Mouse (Mus musculus) forebrain, embryonic 10.5 days (tissue): ENCODE measurements around the gene Gtse1. TPM values are rescaled to one million over a fixed set of nuclear protein-coding genes. Genes with fewer than 3 reads are reported as not detected.

ENCODE experiments used
- DNase-seq: peaks from one replicate; pipeline ENCODE4 v3.0.0-alpha.2; 2017; ENCODE audit warnings: low spot score; ENCODE audit errors: extremely low spot score
- H3K27ac ChIP-seq: fragments of 300-500 bp; sonication (generic); 2 replicates; pipeline ENCODE4 v1.5.1; 2016; ENCODE audit warnings: mild to moderate bottlenecking
- H3K27me3 ChIP-seq: fragments of 300-500 bp; sonication (generic); 2 replicates; pipeline ENCODE4 v1.6.1; 2016; ENCODE audit warnings: mild to moderate bottlenecking; ENCODE audit not compliant: poor library complexity, severe bottlenecking
- H3K36me3 ChIP-seq: fragments of 300-500 bp; sonication (generic); replicated peaks from 2 replicates; pipeline ENCODE4 v1.6.1; 2016; ENCODE audit warnings: mild to moderate bottlenecking, moderate library complexity
- H3K4me1 ChIP-seq: fragments of 300-500 bp; sonication (generic); 2 replicates; pipeline ENCODE4 v1.6.1; 2016
- H3K4me3 ChIP-seq: fragments of 300-500 bp; sonication (generic); 2 replicates; pipeline ENCODE4 v1.5.1; 2016; ENCODE audit warnings: mild to moderate bottlenecking, moderate library complexity
- H3K9me3 ChIP-seq: fragments of 300-500 bp; sonication (generic); 2 replicates; pipeline ENCODE4 v1.6.1; 2016; ENCODE audit warnings: mild to moderate bottlenecking, moderate library complexity
- WGBS: fragments of 180-500 bp; shearing (Covaris S2); methylation state at CpG from one replicate; pipeline ENCODE4 v1.1.7; 2016; 5-methylcytosine and 5-hydroxymethylcytosine counted together
- polyA plus RNA-seq: library from polyadenylated mRNA; unstranded; fragments of >200 nt; fragmentation: Nextera tagmentation; extraction: Ambion mirVana; gene quantifications from 2 replicates; pipeline ENCODE4 v1.2.1, GENCODE M21; 2016

Gtse1 gene
- polyA plus RNA-seq, 1 experiment from 2014 or later = 63.1 TPM

DNA sequence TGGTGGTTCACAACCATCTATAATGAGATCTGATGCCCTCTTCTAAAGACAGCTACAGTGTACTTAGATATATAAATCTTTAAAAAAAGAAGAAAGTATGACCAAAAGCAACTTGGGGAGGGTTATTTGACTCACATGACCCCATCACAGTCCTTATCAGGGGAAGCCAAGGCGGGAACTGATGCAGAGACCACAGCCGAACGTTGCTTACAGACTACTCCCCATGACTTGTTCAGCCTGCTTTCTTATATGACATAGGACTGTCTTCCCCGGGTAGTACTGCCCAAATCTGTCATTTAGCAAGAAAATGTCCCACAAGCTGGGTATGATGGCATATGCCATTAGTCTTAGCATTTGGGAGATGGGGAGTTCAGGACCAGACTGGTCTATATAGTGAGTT, 29.7 kb downstream of the Gtse1 start:
- 89% methylated on average over 4 of the region's 4 CpGs for WGBS
- H3K27me3 ChIP-seq = no peaks in the 10 kb centered on the region
- DNase-seq = no peak
- no peaks in the 10 kb centered on the region for H3K4me1 ChIP-seq
- no peak overlapping the region for H3K4me3 ChIP-seq
- H3K9me3 ChIP-seq = no peaks in the 10 kb centered on the region
- H3K36me3 ChIP-seq = peaks cover 79% of the 10 kb centered on the region
- H3K27ac ChIP-seq = no peak overlapping the region

DNA sequence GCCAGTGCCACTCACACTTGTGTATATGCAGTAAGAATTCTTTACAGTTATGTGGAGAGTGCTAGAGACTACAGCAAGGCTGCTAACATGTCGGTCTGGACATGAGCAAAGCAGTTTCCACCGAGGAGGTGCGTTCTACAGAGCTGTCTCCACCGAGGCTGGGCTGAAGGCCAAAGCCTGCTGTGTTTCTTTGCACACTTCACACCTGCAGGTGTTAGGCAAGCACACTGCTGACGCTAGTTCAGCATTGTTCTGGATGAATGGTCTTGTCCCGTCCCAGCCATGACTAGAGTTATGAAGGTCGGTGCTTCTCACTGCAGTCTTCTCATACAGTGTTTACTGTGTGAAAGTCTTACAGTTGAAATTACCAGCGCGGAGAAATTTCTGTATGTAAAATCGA, 32.4 kb downstream of the Gtse1 start:
- DNase-seq = no peak
- WGBS = 92% methylated on average over 10 of the region's 10 CpGs
- no peaks in the 10 kb centered on the region for H3K27me3 ChIP-seq
- no peaks in the 10 kb centered on the region for H3K9me3 ChIP-seq
- H3K4me1 ChIP-seq = no peaks in the 10 kb centered on the region
- peaks cover 80% of the 10 kb centered on the region for H3K36me3 ChIP-seq
- no peak overlapping the region for H3K4me3 ChIP-seq
- no peak overlapping the region for H3K27ac ChIP-seq

DNA sequence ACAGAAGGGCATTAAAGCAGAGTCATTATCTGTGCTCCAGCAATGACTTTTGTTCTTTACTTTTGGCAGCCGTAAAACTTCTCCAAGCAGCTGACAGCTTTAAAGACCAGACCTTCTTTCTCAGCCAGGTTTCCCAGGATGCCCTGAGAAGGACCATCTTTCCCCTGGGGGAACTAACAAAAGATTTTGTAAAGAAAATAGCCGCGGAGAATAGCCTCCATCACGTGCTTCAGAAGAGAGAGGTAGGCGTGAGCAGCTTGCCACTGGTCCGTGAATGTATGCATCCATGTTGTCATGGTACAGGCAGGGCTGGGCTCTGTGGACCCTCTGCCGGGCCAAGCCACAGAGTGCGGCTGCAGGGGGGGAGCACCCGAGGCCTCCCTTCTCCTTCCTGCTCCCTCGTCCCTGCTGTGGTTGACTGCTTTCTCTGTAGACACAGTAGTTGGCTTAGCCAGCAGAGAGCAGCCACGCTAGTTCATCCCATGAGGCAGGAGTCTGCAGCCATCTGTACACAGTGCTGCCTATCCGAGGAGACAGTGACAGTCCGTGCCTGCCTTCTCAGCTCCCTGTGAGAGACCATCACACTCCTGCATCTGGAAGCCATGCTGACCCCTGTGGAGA, 33.1 kb downstream of the Gtse1 start:
- peaks cover 86% of the 10 kb centered on the region for H3K36me3 ChIP-seq
- H3K4me3 ChIP-seq = no peak overlapping the region
- no peak for DNase-seq
- 86% methylated on average over 13 of the region's 13 CpGs for WGBS
- H3K27ac ChIP-seq = no peak overlapping the region
- no peaks in the 10 kb centered on the region for H3K4me1 ChIP-seq
- no peaks in the 10 kb centered on the region for H3K9me3 ChIP-seq
- H3K27me3 ChIP-seq = no peaks in the 10 kb centered on the region

DNA sequence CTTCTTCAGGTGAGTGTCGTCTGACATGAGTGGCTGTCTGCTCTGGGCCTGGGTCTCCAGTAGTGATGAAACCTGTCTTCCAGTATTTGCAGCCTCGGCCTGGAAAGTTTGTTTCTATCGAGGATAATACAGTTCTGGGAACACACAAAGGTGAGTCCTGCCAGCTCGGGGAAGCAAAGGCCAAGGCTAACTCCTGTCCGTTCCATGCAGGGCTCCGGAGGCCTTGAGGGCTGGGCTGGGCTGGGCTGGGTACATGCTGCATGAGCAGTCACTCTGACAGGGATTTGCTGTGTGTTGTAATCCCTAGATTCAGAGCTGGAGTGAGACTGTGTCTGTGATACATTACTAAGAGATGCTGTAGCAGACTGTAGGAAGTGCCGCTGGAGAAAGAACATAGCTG, 34.3 kb downstream of the Gtse1 start:
- Histone ChIP-seq H3K36me3 (peaks cover 90% of the 10 kb centered on the region), H3K27me3 (no peaks in the 10 kb centered on the region), H3K4me3 (no peak overlapping the region), H3K27ac (no peak overlapping the region), H3K9me3 (no peaks in the 10 kb centered on the region), H3K4me1 (no peaks in the 10 kb centered on the region)
- 91% methylated on average over 7 of the region's 7 CpGs for WGBS
- DNase-seq = no peak

DNA sequence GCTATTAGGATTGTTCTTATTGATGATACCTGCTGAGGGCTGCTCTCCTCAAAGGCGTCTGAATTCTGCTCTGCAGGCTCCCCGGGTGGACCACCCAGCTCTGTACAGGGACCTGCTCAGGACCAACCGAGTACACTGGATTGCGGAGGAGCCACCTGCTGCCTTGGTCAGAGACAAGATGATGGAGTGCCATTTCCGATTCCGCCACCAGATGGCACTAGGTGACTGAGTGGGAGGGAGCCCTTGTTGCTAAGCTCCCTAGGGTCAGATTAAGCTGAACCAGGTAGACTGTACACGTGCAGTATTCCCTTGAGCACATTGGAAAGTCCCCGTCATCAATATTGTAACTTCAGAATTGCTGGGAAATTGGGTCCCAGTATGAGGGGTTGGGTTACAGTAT, 36.7 kb downstream of the Gtse1 start:
- Histone ChIP-seq H3K36me3 (peaks cover 99% of the 10 kb centered on the region), H3K9me3 (no peaks in the 10 kb centered on the region), H3K27ac (no peak overlapping the region), H3K4me3 (no peak overlapping the region), H3K27me3 (no peaks in the 10 kb centered on the region), H3K4me1 (peaks cover 10% of the 10 kb centered on the region)
- WGBS = 16% methylated on average over 8 of the region's 8 CpGs
- peak; percentile 81 for DNase-seq

DNA sequence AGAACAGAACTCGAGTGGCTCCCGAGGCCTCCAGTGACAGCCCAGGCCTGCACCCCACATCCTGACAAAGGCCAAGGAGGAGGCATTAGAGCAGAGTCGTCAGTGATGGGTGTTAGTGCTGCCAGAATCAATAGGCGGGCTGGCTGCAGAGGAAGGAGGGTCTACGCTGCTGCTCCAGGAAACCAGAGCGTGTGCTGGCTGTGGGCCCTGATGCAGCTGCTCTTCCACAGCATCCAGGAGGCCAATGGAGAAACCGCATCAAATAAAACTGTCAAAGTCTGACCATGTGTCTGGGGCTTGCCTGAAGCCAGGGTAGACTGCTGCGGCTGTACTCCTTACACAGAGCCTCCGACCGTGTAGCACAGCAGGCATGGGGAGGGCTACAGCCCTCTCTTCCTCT, 37.6 kb downstream of the Gtse1 start:
- WGBS = 92% methylated on average over 10 of the region's 10 CpGs
- H3K27me3 ChIP-seq = no peaks in the 10 kb centered on the region
- H3K36me3 ChIP-seq = peaks cover 99% of the 10 kb centered on the region
- no peaks in the 10 kb centered on the region for H3K9me3 ChIP-seq
- no peak for DNase-seq
- H3K4me1 ChIP-seq = peaks cover 10% of the 10 kb centered on the region
- no peak overlapping the region for H3K4me3 ChIP-seq
- no peak overlapping the region for H3K27ac ChIP-seq

DNA sequence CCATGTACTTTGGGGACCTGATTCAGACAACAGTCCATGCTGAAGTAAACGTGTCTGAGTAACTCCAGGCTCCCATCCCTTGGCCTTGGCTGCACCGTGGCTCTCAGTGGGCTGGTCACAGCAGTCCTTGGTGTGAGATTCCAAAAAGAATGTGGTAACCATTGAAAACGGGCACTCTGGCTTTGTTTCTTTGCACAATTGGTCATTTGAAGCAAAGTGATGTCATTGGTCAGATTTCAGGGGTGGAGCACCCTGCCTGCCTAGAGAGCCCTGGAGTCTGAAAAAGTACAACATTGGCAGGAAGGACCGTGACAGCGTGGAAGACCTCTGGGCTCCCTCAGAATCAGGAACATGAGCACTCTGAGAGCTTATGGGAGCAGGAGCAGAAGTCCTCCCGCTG, 39.9 kb downstream of the Gtse1 start:
- no peaks in the 10 kb centered on the region for H3K27me3 ChIP-seq
- H3K4me3 ChIP-seq = no peak overlapping the region
- peaks cover 96% of the 10 kb centered on the region for H3K36me3 ChIP-seq
- DNase-seq = no peak
- H3K27ac ChIP-seq = 0 out of 2 replicates have a peak overlapping the region, but pooled peaks have one; percentile 53
- H3K4me1 ChIP-seq = peaks cover 10% of the 10 kb centered on the region
- H3K9me3 ChIP-seq = no peaks in the 10 kb centered on the region
- 59% methylated on average over 6 of the region's 6 CpGs for WGBS

DNA sequence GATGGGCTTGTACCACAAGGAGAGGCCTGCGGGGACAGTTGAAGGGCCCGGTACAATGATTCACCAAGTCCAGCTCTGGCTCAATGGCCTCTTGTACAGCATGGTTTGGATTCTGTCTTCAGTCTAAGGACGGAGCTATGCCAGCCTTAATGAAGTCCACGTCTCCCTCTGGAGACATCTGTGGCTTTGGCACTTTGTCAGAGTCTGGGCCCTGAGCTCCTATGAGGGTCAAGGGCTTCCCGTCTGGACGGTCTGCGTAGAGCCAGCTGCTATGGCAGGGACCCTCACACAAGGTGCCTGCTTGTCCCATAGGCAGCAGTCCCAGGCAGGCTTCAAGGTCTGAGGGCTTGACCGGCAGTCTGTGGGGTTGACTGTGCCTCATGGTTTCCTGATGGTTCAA, 40.8 kb downstream of the Gtse1 start:
- no peak overlapping the region for H3K27ac ChIP-seq
- H3K4me3 ChIP-seq = no peak overlapping the region
- peaks cover 10% of the 10 kb centered on the region for H3K4me1 ChIP-seq
- H3K9me3 ChIP-seq = no peaks in the 10 kb centered on the region
- no peaks in the 10 kb centered on the region for H3K27me3 ChIP-seq
- no peak for DNase-seq
- H3K36me3 ChIP-seq = peaks cover 92% of the 10 kb centered on the region
- 93% methylated on average over 8 of the region's 8 CpGs for WGBS

DNA sequence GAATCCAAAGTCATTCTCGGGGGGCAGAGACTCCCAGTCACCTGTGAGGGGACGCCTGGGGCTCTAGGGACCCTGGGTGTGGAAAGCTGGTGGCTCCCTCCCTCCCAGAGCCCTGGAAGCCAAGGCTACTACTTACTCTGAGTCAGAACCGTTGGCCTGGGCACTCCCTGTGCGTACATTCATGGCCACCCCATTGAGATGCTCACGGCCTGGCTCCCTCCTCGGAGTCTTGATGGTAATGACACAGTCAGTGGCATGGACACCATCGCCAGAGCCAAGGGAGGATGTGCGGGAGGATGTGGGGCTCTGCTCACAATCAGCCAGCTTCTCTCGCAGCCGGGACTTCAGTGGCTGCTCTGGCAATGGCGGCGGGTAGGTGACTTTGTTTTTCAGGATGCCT, 41.3 kb downstream of the Gtse1 start:
- no peak for DNase-seq
- Histone ChIP-seq H3K36me3 (peaks cover 90% of the 10 kb centered on the region), H3K9me3 (no peaks in the 10 kb centered on the region), H3K27ac (no peak overlapping the region), H3K4me3 (no peak overlapping the region), H3K4me1 (peaks cover 10% of the 10 kb centered on the region), H3K27me3 (no peaks in the 10 kb centered on the region)
- 88% methylated on average over 12 of the region's 12 CpGs for WGBS

DNA sequence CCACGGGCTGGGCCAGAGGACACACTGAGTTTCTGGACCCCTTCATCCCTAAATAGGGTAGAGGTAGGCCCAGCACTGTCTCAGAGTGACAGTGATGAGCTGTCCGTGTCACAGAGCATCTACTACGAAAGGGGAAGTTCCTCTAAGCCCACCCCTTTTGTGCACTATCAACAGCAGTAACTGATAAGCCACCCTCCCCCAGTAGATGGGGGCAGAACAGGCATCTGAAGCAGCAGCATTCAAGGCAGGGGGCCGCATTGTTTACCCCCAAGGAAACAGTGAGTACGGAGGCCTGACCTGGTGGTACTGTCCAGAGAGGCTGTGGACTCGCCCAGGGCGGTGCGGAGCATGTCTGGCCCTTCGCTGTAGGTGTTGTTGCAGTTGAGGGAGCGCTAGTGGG, 43.0 kb downstream of the Gtse1 start:
- DNase-seq = no peak
- Histone ChIP-seq H3K4me1 (peaks cover 10% of the 10 kb centered on the region), H3K4me3 (no peak overlapping the region), H3K9me3 (no peaks in the 10 kb centered on the region), H3K36me3 (peaks cover 74% of the 10 kb centered on the region), H3K27ac (no peak overlapping the region), H3K27me3 (no peaks in the 10 kb centered on the region)
- 82% methylated on average over 10 of the region's 10 CpGs for WGBS

DNA sequence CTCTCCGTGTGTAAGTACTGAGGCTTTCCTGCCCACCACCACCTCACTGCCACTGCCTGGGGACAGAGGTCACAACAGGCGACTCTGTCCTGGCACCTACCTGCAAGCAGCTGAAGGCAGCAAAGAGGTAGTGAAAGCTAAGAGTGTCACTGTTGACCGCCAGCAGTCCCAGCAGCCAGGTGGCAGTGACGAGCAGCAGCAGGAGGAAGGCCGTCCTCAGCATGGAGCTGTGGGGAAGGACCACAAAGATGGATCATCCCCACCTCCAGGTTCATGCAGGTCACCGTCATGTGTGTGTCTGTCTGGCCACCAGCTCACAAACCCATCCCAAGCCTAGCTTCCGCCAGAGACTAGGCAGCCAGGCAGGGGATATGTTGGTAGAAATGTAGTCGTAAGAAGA, 44.3 kb downstream of the Gtse1 start:
- WGBS = 73% methylated on average over 8 of the region's 8 CpGs

DNA sequence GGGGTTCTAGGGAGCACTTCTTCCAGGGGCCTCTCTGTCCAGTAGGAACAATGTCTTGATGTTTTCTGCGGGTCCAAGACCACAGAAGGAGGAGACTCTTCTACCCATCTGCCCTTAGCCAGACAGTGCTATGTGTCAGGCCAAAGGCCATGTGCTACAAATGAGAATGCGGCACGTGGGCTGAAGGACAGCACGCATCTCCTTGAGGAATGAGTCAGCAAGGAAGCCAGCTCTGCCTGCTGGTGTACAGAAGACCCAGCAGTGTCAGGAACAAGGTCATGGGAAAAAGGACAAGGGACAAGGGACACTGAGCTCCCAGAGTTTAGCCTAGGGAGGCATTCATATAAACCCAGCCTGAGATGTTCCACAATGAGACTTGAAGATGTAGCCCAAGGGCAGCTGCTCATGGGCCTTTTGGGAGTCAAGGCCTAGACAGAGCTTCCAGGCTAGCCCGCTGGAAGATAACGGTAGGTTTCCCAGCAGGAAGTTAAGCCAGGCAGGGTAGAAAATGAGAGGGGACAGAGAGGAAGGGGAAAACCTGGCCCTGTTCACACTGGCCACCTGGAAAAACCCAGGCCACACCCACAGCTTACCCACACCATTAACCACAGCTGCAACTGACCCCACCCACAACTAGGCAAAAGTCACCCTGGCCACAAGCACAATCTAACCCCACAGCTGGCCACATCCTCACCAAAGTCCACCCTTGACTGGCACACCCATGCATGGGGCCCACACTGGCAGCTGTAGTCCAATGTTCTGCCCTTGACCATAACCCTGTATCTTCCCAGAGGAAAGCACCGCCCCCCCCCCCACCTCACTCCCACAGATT, 49.3 kb downstream of the Gtse1 start:
- WGBS = 87% methylated on average over 7 of the region's 7 CpGs
- Histone ChIP-seq H3K27ac (no peak overlapping the region), H3K4me1 (no peaks in the 10 kb centered on the region), H3K4me3 (no peak overlapping the region), H3K27me3 (no peaks in the 10 kb centered on the region), H3K36me3 (peaks cover 22% of the 10 kb centered on the region), H3K9me3 (no peaks in the 10 kb centered on the region)
- DNase-seq = no peak

More for the DNA sequence above, 44.3 kb downstream of the Gtse1 start:
- no peaks in the 10 kb centered on the region for H3K9me3 ChIP-seq
- no peak overlapping the region for H3K4me3 ChIP-seq
- H3K4me1 ChIP-seq = peaks cover 10% of the 10 kb centered on the region
- no peaks in the 10 kb centered on the region for H3K27me3 ChIP-seq
- H3K36me3 ChIP-seq = peaks cover 69% of the 10 kb centered on the region
- no peak overlapping the region for H3K27ac ChIP-seq
- DNase-seq = no peak

DNA sequence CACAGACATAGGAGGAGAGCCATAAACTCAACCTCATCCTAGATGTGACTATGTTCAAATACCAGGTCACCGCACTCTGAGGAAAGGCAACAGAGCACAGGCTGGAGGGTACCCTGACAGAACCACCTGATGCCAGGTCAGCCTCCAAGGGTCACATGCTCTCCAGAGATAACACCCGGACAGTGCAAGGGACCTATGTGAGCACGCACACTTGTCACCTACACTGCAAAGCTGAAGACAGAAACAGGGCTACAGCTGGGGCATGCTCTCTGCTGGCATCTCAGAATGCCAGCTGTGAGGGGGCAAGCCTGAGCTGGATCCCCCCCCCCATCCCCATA, 49.9 kb downstream of the Gtse1 start:
- peaks cover 21% of the 10 kb centered on the region for H3K36me3 ChIP-seq
- no peaks in the 10 kb centered on the region for H3K9me3 ChIP-seq
- DNase-seq = no peak
- no peak overlapping the region for H3K27ac ChIP-seq
- H3K4me3 ChIP-seq = no peak overlapping the region
- 97% methylated on average over 3 of the region's 3 CpGs for WGBS
- H3K27me3 ChIP-seq = no peaks in the 10 kb centered on the region
- no peaks in the 10 kb centered on the region for H3K4me1 ChIP-seq
